Mouse (Mus musculus): Measurements from ENCODE around the gene Grin2c. TPM values are rescaled to one million over a fixed set of nuclear protein-coding genes. Genes with fewer than 3 reads are reported as not detected.

Grin2c gene
- polyA plus RNA-seq, 1 experiment: not detected

DNA sequence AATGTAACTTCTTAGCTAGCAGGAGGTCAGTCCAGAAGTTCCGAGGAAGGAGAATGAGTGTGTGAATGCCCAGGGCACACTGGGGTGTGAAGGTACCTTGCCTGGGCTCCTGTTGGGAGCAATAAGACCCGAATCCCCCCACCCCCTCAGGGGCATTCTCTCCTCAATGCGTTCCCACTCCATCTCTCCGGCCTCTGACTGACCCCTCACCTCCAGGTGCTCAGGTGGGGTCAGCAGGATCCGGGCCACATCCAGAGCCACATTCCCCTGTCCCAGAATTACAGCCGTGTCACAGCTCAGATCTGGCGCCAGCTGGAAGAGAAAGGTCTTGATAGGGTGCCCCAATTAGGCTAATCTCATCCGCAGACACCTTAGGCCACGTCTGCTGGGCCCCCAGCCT is 4.0 kb upstream of the Grin2c start:
- TF ChIP-seq POLR2A (IDR thresholded peaks at IDR 0.05; ENCODE audit: insufficient read depth, low read depth, low read length) (no peak), CTCF (IDR thresholded peaks at IDR 0.05; ENCODE audit: insufficient read depth, low read depth, low read length) (no peak)
- WGBS: 80% methylated on average over 9 of the region's 9 CpGs
- H3K27ac ChIP-seq (ENCODE audit: insufficient read depth, low read depth, low read length): no peak overlapping the region

DNA sequence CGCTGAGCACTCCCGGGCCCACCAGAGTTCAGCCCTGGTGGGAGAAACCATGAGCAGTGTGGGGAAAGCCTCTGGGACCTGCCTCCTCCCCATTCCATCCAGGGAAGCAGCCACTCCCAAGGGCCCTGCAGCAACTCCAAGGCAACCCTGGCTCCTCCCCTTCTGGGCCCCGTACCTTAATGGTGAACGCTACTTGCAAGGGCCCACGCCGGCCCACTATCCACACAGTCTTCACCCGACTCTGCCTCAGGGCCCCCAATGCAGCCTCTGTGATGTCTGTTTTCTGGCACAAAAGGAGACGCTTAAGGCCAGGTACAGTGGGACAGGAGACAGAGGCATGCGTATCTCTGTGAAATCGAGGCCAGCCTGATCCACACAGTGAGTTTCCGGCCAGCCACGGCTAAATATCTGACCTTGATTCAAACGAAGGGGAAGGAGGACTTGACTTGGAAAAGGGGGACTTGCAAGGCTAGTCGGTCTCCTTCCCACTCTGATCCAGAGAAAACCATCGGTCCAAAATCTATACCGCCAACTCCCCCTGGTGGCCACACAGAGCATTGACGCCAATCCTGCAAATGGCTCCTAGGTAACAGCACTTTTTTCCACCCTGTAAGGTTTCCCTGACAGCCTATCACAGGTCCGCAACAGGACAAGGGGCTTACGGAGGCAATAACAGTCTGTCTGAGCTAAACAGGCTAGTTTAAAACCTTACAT is 3.3 kb upstream of the Grin2c start:
- no peak for TF ChIP-seq POLR2A (IDR thresholded peaks at IDR 0.05; ENCODE audit: insufficient read depth, low read depth, low read length)
- TF ChIP-seq CTCF (IDR thresholded peaks at IDR 0.05; ENCODE audit: insufficient read depth, low read depth, low read length): peak; percentile 54; the same call in 1 of the 2 replicates

More for the DNA sequence above, 4.0 kb upstream of the Grin2c start:
- Histone ChIP-seq H3K4me1 (ENCODE audit: control insufficient read depth, insufficient read depth, low read length) (peaks cover 27% of the 10 kb centered on the region), H3K4me3 (ENCODE audit: insufficient read depth, low read depth, low read length) (no peak overlapping the region)

DNA sequence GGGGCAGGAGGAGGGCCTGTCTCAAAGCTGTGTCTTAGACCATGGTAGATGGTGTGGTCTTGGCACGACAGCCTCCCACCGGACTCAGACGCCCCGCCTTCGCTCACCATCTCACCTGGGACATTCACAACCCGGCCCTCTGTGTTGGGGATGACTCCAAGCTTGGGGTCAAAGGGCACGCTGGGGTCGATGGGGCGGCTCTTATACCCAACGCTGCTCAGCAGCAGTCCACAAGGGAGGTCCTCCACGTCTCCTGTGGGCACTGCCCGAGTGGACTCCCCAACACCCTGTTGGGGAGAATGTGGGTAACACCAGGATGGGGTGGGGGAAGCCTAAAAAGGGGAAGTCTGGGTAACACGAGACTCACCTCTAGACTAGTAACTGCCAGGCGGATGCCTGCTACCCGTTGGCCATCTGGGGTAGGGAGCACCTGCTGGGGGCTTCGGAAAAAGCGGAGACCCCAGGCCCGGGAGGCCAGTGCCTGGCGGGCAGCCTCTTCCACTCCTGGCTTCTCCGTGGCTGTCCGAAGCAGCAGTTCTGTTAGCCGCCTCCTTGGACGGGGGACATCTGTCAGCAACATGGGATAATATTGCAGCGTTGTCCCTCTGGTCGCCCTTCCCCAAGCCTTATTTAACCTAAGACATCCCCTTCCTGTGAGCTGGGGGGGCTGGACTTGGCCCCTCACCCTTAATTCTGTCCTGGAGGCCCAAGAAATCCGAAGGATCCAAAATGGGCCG is 2.5 kb upstream of the Grin2c start:
- 92% methylated on average over 27 of the region's 27 CpGs for WGBS
- no peak for TF ChIP-seq CTCF (IDR thresholded peaks at IDR 0.05; ENCODE audit: insufficient read depth, low read depth, low read length)
- no peak for TF ChIP-seq POLR2A (IDR thresholded peaks at IDR 0.05; ENCODE audit: insufficient read depth, low read depth, low read length)
- Histone ChIP-seq H3K4me1 (ENCODE audit: control insufficient read depth, insufficient read depth, low read length) (peaks cover 20% of the 10 kb centered on the region), H3K4me3 (ENCODE audit: insufficient read depth, low read depth, low read length) (no peak overlapping the region), H3K27ac (ENCODE audit: insufficient read depth, low read depth, low read length) (no peak overlapping the region)

More for the DNA sequence above, 3.3 kb upstream of the Grin2c start:
- H3K4me1 ChIP-seq (ENCODE audit: control insufficient read depth, insufficient read depth, low read length): peaks cover 21% of the 10 kb centered on the region
- no peak overlapping the region for H3K4me3 ChIP-seq (ENCODE audit: insufficient read depth, low read depth, low read length)
- 31% methylated on average over 19 of the region's 19 CpGs for WGBS
- H3K27ac ChIP-seq (ENCODE audit: insufficient read depth, low read depth, low read length): no peak overlapping the region

DNA sequence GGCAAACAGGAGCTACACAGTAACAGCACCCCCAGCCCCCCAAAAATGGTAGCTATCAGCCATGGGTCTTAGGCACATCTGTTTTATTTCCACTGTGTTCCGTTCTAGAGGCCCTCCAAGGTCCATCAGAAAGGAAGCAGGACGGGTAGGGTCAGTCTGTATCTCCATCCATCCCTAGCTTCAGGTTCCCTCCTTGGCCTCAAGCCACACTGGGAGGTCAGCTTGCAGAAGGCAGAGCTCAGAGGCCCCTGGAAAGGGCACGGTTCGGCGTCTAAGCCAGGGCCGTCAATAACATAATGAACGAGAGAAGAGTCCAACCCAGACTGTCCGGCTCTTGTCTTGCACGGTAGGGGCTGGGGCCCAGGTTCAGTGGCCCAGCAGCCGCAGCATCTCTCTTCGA is 915 bp upstream of the Grin2c start:
- TF ChIP-seq CTCF (IDR thresholded peaks at IDR 0.05; ENCODE audit: insufficient read depth, low read depth, low read length) (no peak), POLR2A (IDR thresholded peaks at IDR 0.05; ENCODE audit: insufficient read depth, low read depth, low read length) (no peak)
- WGBS: 93% methylated on average over 11 of the region's 11 CpGs
- Histone ChIP-seq H3K27ac (ENCODE audit: insufficient read depth, low read depth, low read length) (no peak overlapping the region), H3K4me3 (ENCODE audit: insufficient read depth, low read depth, low read length) (no peak overlapping the region), H3K4me1 (ENCODE audit: control insufficient read depth, insufficient read depth, low read length) (peaks cover 20% of the 10 kb centered on the region)

DNA sequence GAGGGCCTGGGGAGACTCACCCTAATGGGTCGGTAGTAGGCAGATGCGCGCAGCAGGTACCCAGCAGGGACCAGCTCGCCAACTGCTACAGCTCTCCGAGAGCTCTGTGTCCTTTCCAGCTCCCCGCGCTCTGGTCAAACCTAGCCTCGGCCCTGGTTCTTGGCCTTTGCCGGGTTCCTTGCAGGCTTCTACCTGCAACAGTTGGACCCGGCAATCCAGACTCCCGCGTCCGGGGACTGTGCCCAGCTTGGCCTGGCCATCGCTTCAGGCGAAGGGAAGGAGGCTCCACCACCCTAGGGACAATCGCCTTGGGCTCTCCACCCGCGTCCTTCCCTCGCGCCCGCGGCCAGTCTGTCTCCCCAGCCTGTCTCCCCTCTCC is 654 bp downstream of the Grin2c start:
- H3K4me3 ChIP-seq (ENCODE audit: insufficient read depth, low read depth, low read length): peak overlapping the region; percentile 44
- peaks cover 22% of the 10 kb centered on the region for H3K4me1 ChIP-seq (ENCODE audit: control insufficient read depth, insufficient read depth, low read length)
- 7% methylated on average over 22 of the region's 22 CpGs for WGBS
- TF ChIP-seq CTCF (IDR thresholded peaks at IDR 0.05; ENCODE audit: insufficient read depth, low read depth, low read length) (no peak), POLR2A (IDR thresholded peaks at IDR 0.05; ENCODE audit: insufficient read depth, low read depth, low read length) (no peak)
- peak overlapping the region; percentile 48 for H3K27ac ChIP-seq (ENCODE audit: insufficient read depth, low read depth, low read length)

DNA sequence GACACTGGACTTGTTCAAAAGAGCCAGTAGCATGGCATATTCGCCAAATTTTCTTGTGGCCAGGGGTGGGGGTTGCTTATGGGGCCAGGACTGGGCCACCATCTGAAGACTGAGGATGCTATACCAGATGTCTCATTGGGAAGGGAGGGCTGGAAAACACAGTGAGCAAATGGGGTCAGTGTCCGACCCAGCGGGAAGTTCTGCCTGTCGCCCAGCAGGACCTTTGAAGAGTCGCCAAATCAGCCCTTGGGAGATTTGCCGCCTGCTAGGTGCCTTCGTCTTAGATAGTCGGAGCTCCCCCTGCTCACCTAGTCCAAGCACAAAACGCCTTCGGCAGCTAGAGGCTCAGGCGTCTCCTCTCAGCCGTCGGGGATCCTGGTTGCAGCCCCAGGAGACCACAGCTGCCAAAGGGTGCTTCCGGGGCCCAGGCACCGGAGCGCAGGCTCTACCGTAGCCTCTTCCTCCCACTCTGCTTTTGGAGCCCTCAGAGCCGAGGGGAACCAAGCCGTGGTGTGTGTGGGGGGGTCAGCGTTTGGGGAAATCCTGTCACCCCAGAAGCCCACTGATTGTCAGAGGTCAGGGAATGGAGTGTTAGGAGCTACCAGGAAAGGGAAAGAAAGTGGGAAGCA is 1.2 kb downstream of the Grin2c start:
- H3K4me1 ChIP-seq (ENCODE audit: control insufficient read depth, insufficient read depth, low read length): peaks cover 22% of the 10 kb centered on the region
- 19% methylated on average over 20 of the region's 20 CpGs for WGBS
- H3K4me3 ChIP-seq (ENCODE audit: insufficient read depth, low read depth, low read length): peak overlapping the region; percentile 44
- peak overlapping the region; percentile 48 for H3K27ac ChIP-seq (ENCODE audit: insufficient read depth, low read depth, low read length)
- TF ChIP-seq POLR2A (IDR thresholded peaks at IDR 0.05; ENCODE audit: insufficient read depth, low read depth, low read length) (no peak), CTCF (IDR thresholded peaks at IDR 0.05; ENCODE audit: insufficient read depth, low read depth, low read length) (no peak)

DNA sequence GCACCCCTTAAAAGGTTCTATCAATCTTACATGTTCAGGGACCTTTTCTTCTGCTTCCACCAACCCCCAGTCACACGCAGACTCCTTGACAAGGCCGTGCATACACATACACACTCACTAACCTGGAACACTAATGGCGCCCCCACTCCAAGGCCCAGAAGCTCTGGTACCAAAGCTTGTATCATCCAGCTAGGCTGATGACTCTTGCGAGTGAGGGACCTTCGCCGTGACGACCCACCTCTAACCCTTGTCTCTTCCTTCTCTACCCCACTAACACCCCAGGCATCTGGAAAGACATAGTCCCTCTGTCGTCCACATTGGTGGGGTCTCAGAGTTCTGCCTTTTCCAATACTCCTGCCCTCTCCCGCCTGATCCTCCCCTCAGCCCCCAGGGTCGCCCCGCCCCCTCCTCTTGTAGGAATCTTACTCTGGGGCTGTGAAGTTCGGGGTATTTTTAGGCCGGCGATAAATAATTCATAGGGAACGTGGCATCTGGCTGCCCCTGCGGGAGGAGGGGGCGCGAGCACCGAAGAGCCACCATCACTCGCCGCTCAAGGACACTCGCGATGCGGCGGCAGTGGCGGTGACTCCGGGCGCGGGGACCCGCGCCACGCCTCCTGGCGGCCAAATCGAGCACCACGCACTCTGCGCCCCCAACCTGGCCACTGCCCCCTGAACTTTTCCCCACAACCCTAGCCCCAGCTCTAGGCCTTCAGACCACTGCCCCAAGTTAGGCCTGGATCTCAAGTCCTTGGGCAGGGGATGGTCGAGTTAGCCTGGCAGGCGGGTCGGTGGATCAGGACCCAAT is 2.0 kb downstream of the Grin2c start:
- Histone ChIP-seq H3K4me3 (ENCODE audit: insufficient read depth, low read depth, low read length) (peak overlapping the region; percentile 44), H3K27ac (ENCODE audit: insufficient read depth, low read depth, low read length) (no peak overlapping the region), H3K4me1 (ENCODE audit: control insufficient read depth, insufficient read depth, low read length) (peaks cover 19% of the 10 kb centered on the region)
- WGBS: 18% methylated on average over 39 of the region's 39 CpGs
- TF ChIP-seq CTCF (IDR thresholded peaks at IDR 0.05; ENCODE audit: insufficient read depth, low read depth, low read length) (no peak; the same call in 1 of the 2 replicates), POLR2A (IDR thresholded peaks at IDR 0.05; ENCODE audit: insufficient read depth, low read depth, low read length) (no peak)

DNA sequence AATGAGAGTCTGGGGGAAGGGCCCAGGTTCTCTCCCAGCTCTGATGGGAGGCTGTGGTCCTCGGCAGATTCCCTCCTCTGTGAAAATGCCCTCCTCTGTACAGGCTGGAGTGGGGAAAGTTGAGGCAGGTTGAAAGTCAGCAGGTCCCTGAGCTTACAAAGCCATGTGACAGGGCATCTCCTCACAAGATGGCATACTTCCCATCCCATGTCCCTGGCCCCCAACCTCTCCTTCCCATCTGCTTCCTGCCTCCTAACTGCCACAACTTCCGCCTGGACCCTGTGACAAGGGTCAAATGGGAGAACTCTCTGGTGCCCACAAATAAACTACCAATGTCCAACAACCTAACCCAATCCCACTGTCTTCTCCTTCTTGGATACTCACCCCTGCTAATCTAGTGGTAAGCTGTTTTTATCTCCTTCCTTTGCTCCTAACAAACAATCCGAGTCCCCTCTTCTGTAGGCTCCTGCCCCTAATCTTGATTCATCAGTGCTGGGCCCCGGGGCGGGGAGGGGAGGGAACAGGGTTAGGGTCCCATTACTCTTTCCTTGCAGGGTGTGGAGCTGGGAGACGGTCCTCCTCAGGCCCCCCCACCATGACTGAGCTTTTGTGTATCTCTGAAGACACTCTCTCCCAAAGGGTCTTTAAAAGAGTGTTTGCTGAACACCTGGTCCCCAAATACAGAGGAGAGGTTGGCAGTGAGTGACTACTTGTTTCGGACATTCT is 2.7 kb downstream of the Grin2c start:
- Histone ChIP-seq H3K27ac (ENCODE audit: insufficient read depth, low read depth, low read length) (no peak overlapping the region), H3K4me1 (ENCODE audit: control insufficient read depth, insufficient read depth, low read length) (peaks cover 19% of the 10 kb centered on the region), H3K4me3 (ENCODE audit: insufficient read depth, low read depth, low read length) (no peak overlapping the region)
- 86% methylated on average over 7 of the region's 7 CpGs for WGBS
- TF ChIP-seq POLR2A (IDR thresholded peaks at IDR 0.05; ENCODE audit: insufficient read depth, low read depth, low read length) (no peak), CTCF (IDR thresholded peaks at IDR 0.05; ENCODE audit: insufficient read depth, low read depth, low read length) (no peak)
